Mouse (Mus musculus) hindbrain, embryonic 10.5 days (tissue): ENCODE data around the gene Alpk1. TPM values are rescaled to one million over a fixed set of nuclear protein-coding genes. Genes with fewer than 3 reads are reported as not detected.

Source experiments
- DNase-seq: peaks from one replicate; pipeline ENCODE4 v3.0.0-alpha.2; 2017; ENCODE audit warnings: low spot score
- H3K27ac ChIP-seq: fragments of 300-500 bp; sonication (generic); 2 replicates; pipeline ENCODE4 v1.5.1; 2016; ENCODE audit warnings: mild to moderate bottlenecking, moderate library complexity
- H3K27me3 ChIP-seq: fragments of 300-500 bp; sonication (generic); 2 replicates; pipeline ENCODE4 v1.6.1; 2016; ENCODE audit warnings: mild to moderate bottlenecking; ENCODE audit not compliant: poor library complexity, insufficient read depth, severe bottlenecking
- H3K36me3 ChIP-seq: fragments of 300-500 bp; sonication (generic); 2 replicates; pipeline ENCODE4 v1.6.1; 2016; ENCODE audit warnings: mild to moderate bottlenecking, moderate library complexity
- H3K4me1 ChIP-seq: fragments of 300-500 bp; sonication (generic); replicated peaks from 2 replicates; pipeline ENCODE4 v1.6.1; 2016; ENCODE audit warnings: mild to moderate bottlenecking
- H3K4me3 ChIP-seq: fragments of 300-500 bp; sonication (generic); 2 replicates; pipeline ENCODE4 v1.5.1; 2016; ENCODE audit warnings: mild to moderate bottlenecking, moderate library complexity
- H3K9me3 ChIP-seq: fragments of 300-500 bp; sonication (generic); 2 replicates; pipeline ENCODE4 v1.6.1; 2016; ENCODE audit warnings: mild to moderate bottlenecking, moderate library complexity
- WGBS: fragments of 180-500 bp; shearing (Covaris S2); methylation state at CpG from one replicate; pipeline ENCODE4 v1.1.7; 2016; 5-methylcytosine and 5-hydroxymethylcytosine counted together
- polyA plus RNA-seq: library from polyadenylated mRNA; unstranded; fragments of >200 nt; fragmentation: Nextera tagmentation; extraction: Ambion mirVana; gene quantifications from 2 replicates; pipeline ENCODE4 v1.2.1, GENCODE M21; 2016

Alpk1 gene
- polyA plus RNA-seq, 1 experiment from 2014 or later: 1.4 TPM

DNA sequence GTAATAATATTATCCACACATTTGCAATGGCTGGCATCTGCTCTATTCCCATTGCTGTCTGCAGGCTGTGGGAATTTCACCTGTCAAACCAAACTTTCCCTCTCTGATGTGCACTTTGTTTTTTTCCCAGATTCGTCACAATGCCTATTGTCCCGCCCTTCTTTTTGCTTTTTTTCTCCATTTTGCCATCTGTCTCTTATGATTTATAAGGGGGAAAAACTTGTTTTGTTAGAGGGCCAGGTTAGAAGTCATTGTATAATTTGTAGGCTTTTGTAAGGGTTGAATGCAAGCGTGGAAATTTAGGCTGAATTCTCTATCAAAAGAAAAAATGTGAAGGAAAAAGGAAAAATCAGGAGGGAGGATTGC lies 145.4 kb downstream of the Alpk1 start:
- H3K4me1 ChIP-seq: peaks cover 62% of the 10 kb centered on the region
- peaks cover 99% of the 10 kb centered on the region for H3K27me3 ChIP-seq
- no peaks in the 10 kb centered on the region for H3K36me3 ChIP-seq
- DNase-seq: no peak
- 4% methylated on average over 3 of the region's 3 CpGs for WGBS
- no peak overlapping the region for H3K27ac ChIP-seq
- H3K4me3 ChIP-seq: peak overlapping the region; percentile 62
- no peaks in the 10 kb centered on the region for H3K9me3 ChIP-seq

DNA sequence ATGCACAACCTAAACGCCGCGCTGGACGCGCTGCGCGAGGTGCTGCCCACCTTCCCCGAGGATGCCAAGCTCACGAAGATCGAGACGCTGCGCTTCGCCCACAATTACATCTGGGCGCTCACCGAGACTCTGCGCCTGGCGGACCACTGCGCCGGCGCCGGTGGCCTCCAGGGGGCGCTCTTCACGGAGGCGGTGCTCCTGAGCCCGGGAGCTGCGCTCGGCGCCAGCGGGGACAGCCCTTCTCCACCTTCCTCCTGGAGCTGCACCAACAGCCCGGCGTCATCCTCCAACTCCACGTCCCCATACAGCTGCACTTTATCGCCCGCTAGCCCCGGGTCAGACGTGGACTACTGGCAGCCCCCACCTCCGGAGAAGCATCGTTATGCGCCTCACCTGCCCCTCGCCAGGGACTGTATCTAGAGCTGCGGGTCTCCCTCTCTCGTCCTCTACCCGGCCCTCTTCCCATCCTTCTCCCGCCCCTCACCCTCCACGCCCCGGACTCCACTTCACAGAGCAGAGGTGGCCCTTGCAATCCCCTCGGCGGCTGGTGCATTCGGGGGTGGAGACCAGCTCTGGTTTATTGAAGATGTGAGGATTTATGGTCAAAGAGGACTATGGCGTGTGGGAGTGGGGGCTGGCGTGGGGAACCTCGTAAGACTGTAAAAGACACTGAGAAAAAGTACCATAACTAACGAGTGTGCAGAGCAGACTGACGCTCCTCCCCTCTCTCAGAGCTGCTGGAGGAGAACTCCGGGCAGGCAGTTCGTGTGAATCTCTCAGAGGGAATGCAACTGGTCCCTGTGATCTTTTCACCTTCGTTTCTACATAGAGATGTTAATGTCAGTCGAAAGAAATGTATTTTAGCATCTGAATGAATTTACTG lies 146.0 kb downstream of the Alpk1 start:
- Histone ChIP-seq H3K4me3 (peak overlapping the region; percentile 62), H3K9me3 (no peaks in the 10 kb centered on the region), H3K36me3 (no peaks in the 10 kb centered on the region), H3K27me3 (peaks cover 99% of the 10 kb centered on the region), H3K4me1 (peaks cover 59% of the 10 kb centered on the region), H3K27ac (peak overlapping the region; percentile 87)
- WGBS: under 1% methylated on average over 58 of the region's 58 CpGs
- DNase-seq: peak; percentile 88

DNA sequence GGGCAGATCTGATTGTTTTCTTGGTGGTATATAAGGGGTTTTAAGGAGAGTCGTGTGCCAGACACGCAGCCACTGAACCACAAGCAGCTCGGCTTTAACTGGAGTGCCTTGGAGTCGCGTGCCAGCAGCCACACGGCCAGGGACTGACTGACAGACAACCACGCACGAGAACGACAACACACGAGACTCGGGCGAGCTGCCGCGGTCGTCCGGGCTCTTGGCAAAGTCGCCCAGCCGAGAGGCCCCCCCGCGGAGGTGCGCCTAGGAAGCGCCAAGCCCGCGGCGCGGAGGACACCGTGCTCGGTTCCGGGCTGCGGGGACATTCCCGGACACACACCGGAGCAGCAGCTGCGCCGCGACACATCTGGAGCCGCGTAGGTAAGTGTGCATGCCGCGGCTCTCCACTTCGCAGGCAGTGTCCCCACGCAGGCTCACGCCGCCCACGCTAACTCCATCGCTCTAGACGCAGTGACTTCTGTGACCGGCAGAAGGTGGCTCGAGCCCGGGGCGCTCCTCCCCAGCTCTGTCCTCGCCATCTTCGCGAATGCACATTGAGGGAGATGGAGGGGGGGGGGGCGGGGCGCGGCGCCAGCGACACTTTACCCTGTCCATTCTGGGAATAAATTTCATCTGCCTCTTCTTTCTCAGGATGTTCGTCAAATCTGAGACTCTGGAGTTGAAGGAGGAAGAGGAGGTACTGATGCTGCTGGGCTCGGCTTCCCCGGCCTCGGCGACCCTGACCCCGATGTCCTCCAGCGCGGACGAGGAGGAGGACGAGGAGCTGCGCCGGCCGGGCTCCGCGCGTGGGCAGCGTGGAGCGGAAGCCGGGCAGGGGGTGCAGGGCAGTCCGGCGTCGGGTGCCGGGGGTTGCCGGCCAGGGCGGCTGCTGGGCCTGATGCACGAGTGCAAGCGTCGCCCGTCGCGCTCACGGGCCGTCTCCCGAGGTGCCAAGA lies 147.0 kb downstream of the Alpk1 start, which contains the start of gene Neurog2:
Gene Neurog2 (plus strand): TSS at position 56 of the 953 bp plus-strand sequence.
- peak; percentile 70 for DNase-seq
- H3K4me1 ChIP-seq: peaks cover 64% of the 10 kb centered on the region
- peak within 1 kb of the TSS; percentile 62 for H3K4me3 ChIP-seq
- H3K27me3 ChIP-seq: peaks cover 100% of the 10 kb centered on the region
- H3K36me3 ChIP-seq: no peaks in the 10 kb centered on the region
- WGBS: under 1% methylated on average over 92 of the region's 92 CpGs
- H3K27ac ChIP-seq: peak within 1 kb of the TSS; percentile 87
- H3K9me3 ChIP-seq: no peaks in the 10 kb centered on the region

DNA sequence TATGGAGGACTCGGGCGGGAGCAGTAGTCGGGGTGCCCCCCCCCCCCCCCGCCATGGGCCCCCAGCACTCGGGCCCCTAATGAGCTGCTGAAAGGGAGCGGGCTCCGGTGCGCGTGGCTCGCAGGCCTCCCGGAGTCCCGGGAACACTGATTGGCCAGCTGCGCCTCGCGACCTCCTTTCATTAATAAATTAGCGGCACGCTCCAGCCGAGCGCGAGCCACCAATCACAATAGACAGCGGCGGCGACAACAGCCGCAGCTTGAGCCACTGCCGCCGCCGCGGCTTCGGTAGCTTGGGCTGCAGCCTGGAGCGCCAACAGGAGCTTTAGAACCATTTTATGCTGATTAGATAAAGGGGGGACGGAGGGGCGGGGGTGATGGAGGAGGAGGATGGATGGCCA lies 147.8 kb downstream of the Alpk1 start:
- peak; percentile 88 for DNase-seq
- H3K4me1 ChIP-seq: peaks cover 73% of the 10 kb centered on the region
- H3K4me3 ChIP-seq: peak overlapping the region; percentile 62
- no peaks in the 10 kb centered on the region for H3K36me3 ChIP-seq
- H3K27ac ChIP-seq: peak overlapping the region; percentile 87
- no peaks in the 10 kb centered on the region for H3K9me3 ChIP-seq
- peaks cover 100% of the 10 kb centered on the region for H3K27me3 ChIP-seq
- WGBS: under 1% methylated on average over 32 of the region's 32 CpGs

DNA sequence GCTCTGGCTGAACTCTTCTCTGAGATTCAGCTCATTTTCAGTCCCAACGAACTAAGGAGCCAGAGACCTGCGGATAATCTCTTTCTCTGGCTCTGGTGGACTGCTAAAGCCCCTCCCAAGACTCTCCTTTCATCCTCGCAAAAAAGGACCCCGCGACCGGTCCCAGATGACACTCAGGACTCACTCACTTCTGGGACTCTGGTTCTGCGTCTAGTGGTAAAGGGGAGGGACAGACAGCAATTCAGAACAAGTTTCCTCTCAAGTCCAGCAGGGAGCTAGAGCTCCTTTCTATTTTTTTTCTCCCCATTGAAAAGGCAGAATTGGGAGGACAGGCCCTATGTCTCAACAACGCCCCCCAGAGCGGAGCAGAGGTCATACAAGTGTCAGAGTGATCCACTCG lies 148.7 kb downstream of the Alpk1 start:
- H3K27ac ChIP-seq: peak overlapping the region; percentile 29; the same call in 1 of the 2 replicates
- no peaks in the 10 kb centered on the region for H3K36me3 ChIP-seq
- peak; percentile 47 for DNase-seq
- H3K4me1 ChIP-seq: peaks cover 82% of the 10 kb centered on the region
- peak overlapping the region; percentile 62 for H3K4me3 ChIP-seq
- H3K27me3 ChIP-seq: peaks cover 100% of the 10 kb centered on the region
- WGBS: under 1% methylated on average over 10 of the region's 10 CpGs
- no peaks in the 10 kb centered on the region for H3K9me3 ChIP-seq

DNA sequence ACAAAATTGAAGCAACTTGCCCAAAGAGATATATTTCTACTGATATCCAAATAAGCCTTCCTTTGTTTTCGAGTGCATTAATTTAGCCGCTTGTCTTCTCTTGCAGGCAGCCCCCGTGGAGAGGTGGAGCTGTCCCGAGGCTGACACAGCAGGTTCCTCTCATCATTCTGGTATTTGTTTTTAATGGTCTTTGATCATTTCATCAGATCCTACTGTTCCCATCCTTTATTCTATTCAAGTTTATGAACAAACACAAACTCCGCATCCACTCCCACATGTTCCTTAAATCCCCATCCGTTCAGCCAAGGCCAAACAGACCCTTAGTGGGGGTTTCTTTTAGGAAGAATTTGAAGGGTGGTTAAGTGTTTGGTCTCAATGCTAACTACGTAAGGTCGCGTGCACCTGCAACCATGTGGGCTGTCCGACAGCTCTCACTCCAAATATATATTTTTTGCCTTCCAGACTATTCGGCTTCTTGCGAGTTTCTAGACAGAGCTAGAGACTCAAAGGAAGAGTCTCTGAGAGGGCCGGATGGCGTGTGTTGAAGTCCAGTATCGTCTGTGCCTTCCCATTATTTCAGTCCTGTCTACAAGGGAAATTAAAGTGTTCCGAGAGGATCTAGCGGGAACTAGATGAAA lies 149.5 kb downstream of the Alpk1 start:
- 2% methylated on average over 17 of the region's 17 CpGs for WGBS
- no peaks in the 10 kb centered on the region for H3K36me3 ChIP-seq
- no peaks in the 10 kb centered on the region for H3K9me3 ChIP-seq
- 0 out of 2 replicates have a peak overlapping the region, but pooled peaks have one; percentile 9 for H3K4me3 ChIP-seq
- H3K4me1 ChIP-seq: peaks cover 87% of the 10 kb centered on the region
- H3K27me3 ChIP-seq: peaks cover 100% of the 10 kb centered on the region
- no peak for DNase-seq
- H3K27ac ChIP-seq: no peak overlapping the region

DNA sequence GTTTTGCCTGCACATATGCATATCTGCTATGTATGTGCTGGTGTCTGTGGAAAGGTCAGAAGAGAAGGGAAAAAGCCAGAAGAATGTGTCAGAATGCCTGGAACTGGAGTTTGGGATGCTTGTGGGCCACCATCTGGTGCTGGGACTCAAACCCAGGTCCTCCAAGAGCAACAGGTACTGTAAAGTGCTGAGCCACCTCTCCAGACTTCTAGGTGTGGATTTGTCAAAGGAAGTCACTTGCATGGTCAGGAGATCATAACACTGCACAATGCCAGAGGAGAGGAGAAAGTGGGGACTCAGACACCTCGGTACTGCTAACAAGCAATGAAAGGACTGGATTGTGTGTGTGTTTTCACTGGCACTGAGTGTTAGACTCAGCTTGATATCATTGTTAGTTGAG lies 150.1 kb downstream of the Alpk1 start:
- 6% methylated on average over 1 of the region's 1 CpGs for WGBS
- peaks cover 90% of the 10 kb centered on the region for H3K4me1 ChIP-seq
- no peak for DNase-seq

DNA sequence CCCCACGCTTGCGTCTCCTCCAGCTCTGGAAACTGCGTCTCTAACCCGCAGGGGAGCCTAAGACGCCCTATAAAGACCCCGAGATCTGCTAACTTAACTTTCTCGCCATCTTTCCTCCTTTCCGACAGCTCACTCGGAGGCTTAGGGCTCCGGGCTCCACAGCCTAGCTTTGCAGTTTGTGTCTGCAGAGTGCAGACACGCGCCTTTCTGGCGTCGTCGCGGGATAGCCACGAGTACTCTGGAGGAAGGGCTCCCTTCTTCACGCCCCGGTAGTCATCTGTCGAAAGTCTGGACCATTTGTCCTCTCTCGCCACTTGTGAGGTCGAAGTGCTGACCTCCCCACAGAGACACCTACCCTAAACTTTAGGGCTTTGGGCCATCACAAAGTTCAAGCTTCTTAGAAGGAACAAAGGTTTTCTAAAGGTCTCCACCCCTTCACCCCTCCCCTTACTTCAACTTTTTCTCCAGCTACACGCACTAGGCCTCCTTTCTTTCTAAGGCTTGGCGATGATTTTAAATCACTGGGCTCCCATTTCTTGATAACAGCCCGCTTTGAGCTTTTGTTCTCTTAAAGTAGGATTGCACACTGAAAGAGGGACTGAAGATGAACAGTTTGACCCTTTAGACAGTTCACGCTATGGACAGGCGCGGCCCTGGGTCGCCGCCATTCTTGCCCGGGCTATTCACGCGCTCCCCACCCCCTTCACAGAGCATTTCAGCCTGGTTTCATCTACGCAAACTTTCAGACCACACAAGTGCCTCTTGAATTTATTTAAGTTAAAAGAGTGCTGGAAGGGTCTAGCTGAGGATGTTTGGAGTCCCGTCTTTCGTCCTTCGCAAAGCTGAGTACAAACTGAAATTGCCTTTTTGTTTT lies 151.8 kb downstream of the Alpk1 start:
- Histone ChIP-seq H3K36me3 (no peaks in the 10 kb centered on the region), H3K27me3 (peaks cover 100% of the 10 kb centered on the region), H3K4me1 (peaks cover 76% of the 10 kb centered on the region), H3K27ac (peak overlapping the region; percentile 75; the same call in 1 of the 2 replicates), H3K4me3 (peak overlapping the region; percentile 32), H3K9me3 (no peaks in the 10 kb centered on the region)
- DNase-seq: peak; percentile 70
- under 1% methylated on average over 37 of the region's 37 CpGs for WGBS

More for the DNA sequence above, 150.1 kb downstream of the Alpk1 start:
- no peak overlapping the region for H3K4me3 ChIP-seq
- H3K27ac ChIP-seq: no peak overlapping the region
- H3K9me3 ChIP-seq: no peaks in the 10 kb centered on the region
- no peaks in the 10 kb centered on the region for H3K36me3 ChIP-seq
- H3K27me3 ChIP-seq: peaks cover 100% of the 10 kb centered on the region

DNA sequence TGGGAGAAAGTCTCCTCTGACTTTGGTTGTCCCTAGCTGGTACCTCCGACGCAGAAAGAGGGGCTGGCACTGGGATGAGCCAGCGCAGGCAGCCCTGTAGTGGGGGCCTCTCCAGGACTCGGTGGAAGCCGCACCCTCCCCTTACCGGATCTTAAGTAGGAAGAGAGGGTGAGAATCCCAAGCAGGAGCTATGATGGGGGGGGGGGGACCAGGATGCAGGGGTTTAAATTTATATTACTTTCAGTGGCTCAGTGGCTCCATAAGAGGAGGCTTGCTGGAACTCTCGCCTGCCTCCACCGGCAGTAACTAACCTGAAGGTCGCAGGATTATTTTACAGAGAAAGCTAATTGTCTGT lies 152.4 kb downstream of the Alpk1 start:
- under 1% methylated on average over 9 of the region's 9 CpGs for WGBS
- Histone ChIP-seq H3K27ac (peak overlapping the region; percentile 75), H3K9me3 (no peaks in the 10 kb centered on the region), H3K36me3 (no peaks in the 10 kb centered on the region), H3K4me1 (peaks cover 70% of the 10 kb centered on the region), H3K4me3 (peak overlapping the region; percentile 32), H3K27me3 (peaks cover 100% of the 10 kb centered on the region)
- DNase-seq: no peak

DNA sequence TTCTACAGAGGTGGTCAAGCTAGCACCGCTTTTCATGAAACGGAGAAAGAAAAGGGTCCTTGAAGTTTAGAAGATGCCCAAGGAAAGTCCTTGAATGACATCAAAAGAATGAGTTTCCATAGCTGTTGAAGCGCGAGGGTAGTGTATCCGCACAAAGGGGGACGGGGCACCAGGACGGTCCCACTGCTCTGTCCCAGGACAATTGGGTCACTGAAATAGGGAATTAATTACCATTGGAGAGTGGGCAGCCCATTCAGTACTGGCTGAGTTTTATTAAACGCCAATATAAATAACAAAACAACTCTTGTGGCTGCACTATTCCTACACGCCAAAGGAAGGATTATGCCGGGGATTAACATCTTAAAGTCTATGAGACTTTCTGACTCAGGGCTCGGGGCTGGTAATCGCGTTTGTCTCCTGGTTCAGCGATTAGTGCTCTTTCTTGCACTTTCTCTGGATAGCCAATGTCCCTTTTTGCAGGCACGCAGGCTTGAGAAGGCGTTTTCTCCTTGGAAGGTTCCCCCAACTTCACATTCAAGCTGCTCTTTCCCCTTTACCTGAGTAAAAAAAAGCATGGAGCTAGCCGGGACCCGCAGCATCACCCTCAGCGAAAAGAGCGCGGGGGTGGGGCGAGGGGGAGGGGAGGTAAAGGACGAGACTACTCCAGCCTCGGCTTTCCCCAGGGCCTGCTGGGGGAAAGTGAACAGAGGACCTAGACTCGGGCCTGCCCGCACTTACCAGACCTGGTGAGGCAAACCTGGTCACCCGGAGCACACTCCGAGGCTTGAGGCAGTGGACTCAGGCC lies 153.0 kb downstream of the Alpk1 start:
- Histone ChIP-seq H3K27me3 (peaks cover 100% of the 10 kb centered on the region), H3K36me3 (no peaks in the 10 kb centered on the region), H3K27ac (peak overlapping the region; percentile 75), H3K9me3 (no peaks in the 10 kb centered on the region), H3K4me1 (peaks cover 64% of the 10 kb centered on the region), H3K4me3 (peak overlapping the region; percentile 32)
- DNase-seq: peak; percentile 65
- under 1% methylated on average over 28 of the region's 28 CpGs for WGBS

DNA sequence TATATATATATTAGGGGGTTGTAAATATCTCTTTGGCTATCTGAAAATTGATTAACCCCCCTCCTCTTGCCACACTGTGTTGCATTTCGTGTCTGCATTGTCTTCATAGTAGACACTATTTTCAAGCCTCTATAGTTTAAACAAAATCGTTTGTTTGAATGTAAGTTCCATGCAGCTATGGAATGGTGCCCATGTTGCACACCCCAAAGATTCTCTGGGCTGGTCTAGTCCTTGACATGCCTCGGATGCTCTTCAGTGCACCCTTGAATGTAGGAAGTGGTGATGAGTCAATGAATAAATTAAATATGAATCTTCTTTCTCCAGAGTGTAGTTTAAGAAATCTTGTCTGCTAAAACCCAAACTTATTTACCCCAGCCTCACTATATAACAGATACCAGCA lies 153.8 kb downstream of the Alpk1 start:
- peaks cover 56% of the 10 kb centered on the region for H3K4me1 ChIP-seq
- no peaks in the 10 kb centered on the region for H3K36me3 ChIP-seq
- peak overlapping the region; percentile 75; the same call in 1 of the 2 replicates for H3K27ac ChIP-seq
- peaks cover 96% of the 10 kb centered on the region for H3K27me3 ChIP-seq
- no peak for DNase-seq
- H3K4me3 ChIP-seq: no peak overlapping the region
- H3K9me3 ChIP-seq: no peaks in the 10 kb centered on the region
- 8% methylated on average over 3 of the region's 3 CpGs for WGBS
